Mouse (Mus musculus): ENCODE results near the gene Endou. TPM values are rescaled to one million over a fixed set of nuclear protein-coding genes. Genes with fewer than 3 reads are reported as not detected.

Endou gene
- polyA plus RNA-seq, 1 experiment from 2014 or later, result 1.1 TPM

GRCm38 (mm10) chr15:97716782-97717181 is 14.4 kb downstream of the Endou start:
- Histone ChIP-seq H3K36me3 (no peaks in the 10 kb centered on the region), H3K4me1 (peaks cover 8% of the 10 kb centered on the region), H3K27me3 (no peaks in the 10 kb centered on the region), H3K27ac (no peak overlapping the region), H3K9me3 (no peaks in the 10 kb centered on the region), H3K9ac (no peak overlapping the region), H3K4me3 (no peak overlapping the region), H3K4me2 (no peak overlapping the region)
- 75% methylated on average over 11 of the region's 11 CpGs for WGBS
- no peak for ATAC-seq (ENCODE audit: borderline replicate concordance, extremely low read depth, low FRiP score, low TSS enrichment)

- no peak overlapping the region for H3K4me2 ChIP-seq
Measured at GRCm38 (mm10) chr15:97715734-97716133, 15.4 kb downstream of the Endou start.

GRCm38 (mm10) chr15:97715083-97715482 is 16.1 kb downstream of the Endou start:
- no peak overlapping the region for H3K9ac ChIP-seq
- H3K27ac ChIP-seq, result no peak overlapping the region
- ATAC-seq (ENCODE audit: borderline replicate concordance, extremely low read depth, low FRiP score, low TSS enrichment), result no peak
- no peaks in the 10 kb centered on the region for H3K27me3 ChIP-seq
- H3K9me3 ChIP-seq, result no peaks in the 10 kb centered on the region
- H3K4me3 ChIP-seq, result no peak overlapping the region
- peaks cover 7% of the 10 kb centered on the region for H3K4me1 ChIP-seq
- no peak overlapping the region for H3K4me2 ChIP-seq
- WGBS, result 88% methylated on average over 8 of the region's 8 CpGs
- H3K36me3 ChIP-seq, result no peaks in the 10 kb centered on the region

More at GRCm38 (mm10) chr15:97715734-97716133, 15.4 kb downstream of the Endou start:
- Histone ChIP-seq H3K27ac (no peak overlapping the region), H3K9me3 (no peaks in the 10 kb centered on the region), H3K4me1 (peaks cover 8% of the 10 kb centered on the region), H3K27me3 (no peaks in the 10 kb centered on the region), H3K9ac (no peak overlapping the region), H3K36me3 (no peaks in the 10 kb centered on the region), H3K4me3 (no peak overlapping the region)
- no peak for ATAC-seq (ENCODE audit: borderline replicate concordance, extremely low read depth, low FRiP score, low TSS enrichment)
- 90% methylated on average over 1 of the region's 1 CpGs for WGBS

- Histone ChIP-seq H3K4me1 (no peaks in the 10 kb centered on the region), H3K27ac (no peak overlapping the region), H3K27me3 (no peaks in the 10 kb centered on the region), H3K9ac (no peak overlapping the region), H3K4me3 (no peak overlapping the region), H3K36me3 (no peaks in the 10 kb centered on the region), H3K9me3 (no peaks in the 10 kb centered on the region), H3K4me2 (no peak overlapping the region)
- 63% methylated on average over 6 of the region's 6 CpGs for WGBS
- ATAC-seq (ENCODE audit: borderline replicate concordance, extremely low read depth, low FRiP score, low TSS enrichment), result no peak
Measured at GRCm38 (mm10) chr15:97712546-97712945, 18.6 kb downstream of the Endou start.

- Histone ChIP-seq H3K9ac (no peak overlapping the region), H3K27me3 (no peaks in the 10 kb centered on the region)
Measured at GRCm38 (mm10) chr15:97710906-97711305, 20.2 kb downstream of the Endou start.

GRCm38 (mm10) chr15:97705211-97706050 is 25.7 kb downstream of the Endou start, which contains the start of gene Rpap3:
Gene Rpap3, minus strand, starts transcription at chr15:97705825.
- H3K4me1 ChIP-seq, result peaks cover 15% of the 10 kb centered on the region
- under 1% methylated on average over 70 of the region's 71 CpGs for WGBS
- ATAC-seq (ENCODE audit: borderline replicate concordance, extremely low read depth, low FRiP score, low TSS enrichment), result peak; percentile 86
- H3K27ac ChIP-seq, result peak within 1 kb of the TSS; percentile 38
- H3K27me3 ChIP-seq, result no peaks in the 10 kb centered on the region
- H3K36me3 ChIP-seq, result peaks cover 25% of the 10 kb centered on the region
- H3K9ac ChIP-seq, result peak within 1 kb of the TSS; percentile 95
- peak within 1 kb of the TSS; percentile 74 for H3K4me2 ChIP-seq
- peak within 1 kb of the TSS; percentile 81 for H3K4me3 ChIP-seq
- H3K9me3 ChIP-seq, result no peaks in the 10 kb centered on the region

More at GRCm38 (mm10) chr15:97710906-97711305, 20.2 kb downstream of the Endou start:
- Histone ChIP-seq H3K36me3 (no peaks in the 10 kb centered on the region), H3K4me1 (peaks cover 4% of the 10 kb centered on the region; the same call in 1 of the 2 replicates), H3K4me2 (no peak overlapping the region), H3K27ac (no peak overlapping the region), H3K4me3 (no peak overlapping the region), H3K9me3 (no peaks in the 10 kb centered on the region)
- 37% methylated on average over 6 of the region's 6 CpGs for WGBS
- no peak for ATAC-seq (ENCODE audit: borderline replicate concordance, extremely low read depth, low FRiP score, low TSS enrichment)

GRCm38 (mm10) chr15:97696616-97697015 is 34.5 kb downstream of the Endou start:
- WGBS, result 86% methylated on average over 10 of the region's 10 CpGs
- no peak overlapping the region for H3K27ac ChIP-seq
- H3K36me3 ChIP-seq, result peaks cover 83% of the 10 kb centered on the region

GRCm38 (mm10) chr15:97693411-97693810 is 37.7 kb downstream of the Endou start:
- Histone ChIP-seq H3K9me3 (no peaks in the 10 kb centered on the region), H3K4me1 (no peaks in the 10 kb centered on the region), H3K27ac (no peak overlapping the region), H3K9ac (no peak overlapping the region), H3K36me3 (peaks cover 72% of the 10 kb centered on the region), H3K4me2 (no peak overlapping the region), H3K27me3 (no peaks in the 10 kb centered on the region), H3K4me3 (no peak overlapping the region)
- ATAC-seq (ENCODE audit: borderline replicate concordance, extremely low read depth, low FRiP score, low TSS enrichment), result no peak
- 83% methylated on average over 5 of the region's 5 CpGs for WGBS

More at GRCm38 (mm10) chr15:97696616-97697015, 34.5 kb downstream of the Endou start:
- Histone ChIP-seq H3K4me3 (no peak overlapping the region), H3K9ac (no peak overlapping the region), H3K4me2 (no peak overlapping the region), H3K27me3 (no peaks in the 10 kb centered on the region), H3K4me1 (no peaks in the 10 kb centered on the region), H3K9me3 (no peaks in the 10 kb centered on the region)
- ATAC-seq (ENCODE audit: borderline replicate concordance, extremely low read depth, low FRiP score, low TSS enrichment), result no peak

GRCm38 (mm10) chr15:97684118-97684517 is 47.0 kb downstream of the Endou start:
- no peak overlapping the region for H3K4me3 ChIP-seq
- peaks cover 78% of the 10 kb centered on the region for H3K36me3 ChIP-seq
- H3K27me3 ChIP-seq, result no peaks in the 10 kb centered on the region
- H3K27ac ChIP-seq, result no peak overlapping the region
- no peaks in the 10 kb centered on the region for H3K9me3 ChIP-seq
- H3K4me2 ChIP-seq, result no peak overlapping the region
- no peaks in the 10 kb centered on the region for H3K4me1 ChIP-seq
- no peak overlapping the region for H3K9ac ChIP-seq
- 94% methylated on average over 9 of the region's 9 CpGs for WGBS
- ATAC-seq (ENCODE audit: borderline replicate concordance, extremely low read depth, low FRiP score, low TSS enrichment), result no peak

- no peak for ATAC-seq (ENCODE audit: borderline replicate concordance, extremely low read depth, low FRiP score, low TSS enrichment)
- Histone ChIP-seq H3K4me1 (no peaks in the 10 kb centered on the region), H3K27ac (no peak overlapping the region), H3K4me3 (no peak overlapping the region), H3K36me3 (peaks cover 83% of the 10 kb centered on the region), H3K9ac (no peak overlapping the region), H3K27me3 (no peaks in the 10 kb centered on the region), H3K9me3 (no peaks in the 10 kb centered on the region), H3K4me2 (no peak overlapping the region)
- WGBS, result 77% methylated on average over 8 of the region's 8 CpGs
Measured at GRCm38 (mm10) chr15:97682053-97682452, 49.1 kb downstream of the Endou start.

- ATAC-seq (ENCODE audit: borderline replicate concordance, extremely low read depth, low FRiP score, low TSS enrichment), result no peak
- peaks cover 79% of the 10 kb centered on the region for H3K36me3 ChIP-seq
Measured at GRCm38 (mm10) chr15:97679991-97680681, 51.0 kb downstream of the Endou start.

GRCm38 (mm10) chr15:97677341-97677740 is 53.8 kb downstream of the Endou start:
- H3K9ac ChIP-seq, result no peak overlapping the region
- no peak overlapping the region for H3K27ac ChIP-seq
- ATAC-seq (ENCODE audit: borderline replicate concordance, extremely low read depth, low FRiP score, low TSS enrichment), result no peak
- no peaks in the 10 kb centered on the region for H3K9me3 ChIP-seq
- H3K4me3 ChIP-seq, result no peak overlapping the region
- H3K36me3 ChIP-seq, result peaks cover 68% of the 10 kb centered on the region
- H3K27me3 ChIP-seq, result no peaks in the 10 kb centered on the region
- H3K4me2 ChIP-seq, result no peak overlapping the region
- H3K4me1 ChIP-seq, result no peaks in the 10 kb centered on the region
- 88% methylated on average over 3 of the region's 3 CpGs for WGBS

More at GRCm38 (mm10) chr15:97679991-97680681, 51.0 kb downstream of the Endou start:
- WGBS, result 77% methylated on average over 18 of the region's 18 CpGs
- Histone ChIP-seq H3K4me1 (no peaks in the 10 kb centered on the region), H3K27me3 (no peaks in the 10 kb centered on the region), H3K4me2 (no peak overlapping the region), H3K9ac (no peak overlapping the region), H3K27ac (no peak overlapping the region), H3K9me3 (no peaks in the 10 kb centered on the region), H3K4me3 (no peak overlapping the region)
